Comparison of ENCODE assay signal across 23 mouse cellular contexts in the genomic region with DNA sequence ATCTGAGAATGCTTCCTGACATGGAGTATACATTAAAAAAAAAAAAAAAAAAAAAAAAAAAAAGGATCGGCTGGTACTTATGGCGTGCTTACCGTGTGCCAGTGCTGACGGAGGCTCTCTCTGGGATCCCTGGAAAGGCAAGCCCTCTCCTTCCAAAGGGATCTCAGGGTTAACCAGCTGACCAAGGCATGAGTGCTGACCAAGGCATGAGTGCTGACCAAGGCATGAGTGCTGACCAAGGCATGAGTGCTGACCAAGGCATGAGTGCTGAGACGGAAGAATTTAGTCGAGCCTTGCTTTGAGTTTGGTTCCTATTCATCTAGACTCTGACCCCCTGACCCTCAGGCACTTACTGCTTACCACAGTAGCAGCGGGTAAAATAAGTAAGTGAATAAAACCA. TPM values are rescaled to one million over a fixed set of nuclear protein-coding genes. Genes with fewer than 3 reads are reported as not detected.
"Had no signal": no experiment of that assay in that cellular context is flagged by ENCODE, and none has a peak within 500 bp of the region (broad histone marks: within the 10 kb centered on the region; RNA-seq: fewer than 3 reads in every experiment).

No protein-coding gene starts in this region.

- H3K4me3 ChIP-seq: liver, embryonic 15.5 days; megakaryocyte, embryonic 14.5 days had no signal

- H3K27ac ChIP-seq: liver, embryonic 15.5 days; macrophage; midbrain, embryonic 12.5 days; neural tube, embryonic 12.5 days; stomach, postnatal 0 days had no signal

- H3K36me3 ChIP-seq: liver, embryonic 15.5 days; midbrain, embryonic 10.5 days; midbrain, embryonic 12.5 days; neural tube, embryonic 12.5 days; stomach, embryonic 15.5 days had no signal

- DNase-seq: liver, postnatal 0 days; lung, adult 2 months; lung, postnatal 10 days; midbrain, embryonic 14.5 days; right cerebral cortex, postnatal 14 days; thymus, adult 2 months; thymus, postnatal 25 days; thymus, postnatal 4 days had no signal

- ATAC-seq: liver, postnatal 0 days had no signal

- H3K9me3 ChIP-seq: liver, embryonic 15.5 days; megakaryocyte, embryonic 14.5 days; midbrain, embryonic 10.5 days; midbrain, embryonic 12.5 days; neural tube, embryonic 12.5 days; stomach, embryonic 15.5 days had no signal

- H3K9ac ChIP-seq: liver, embryonic 15.5 days; liver, postnatal 0 days; midbrain, embryonic 12.5 days; stomach, embryonic 15.5 days had no signal

- H3K4me1 ChIP-seq: liver, embryonic 15.5 days; stomach, embryonic 15.5 days had no signal

RNA-seq across cellular contexts. Expression of gene Atp6v1e2, which starts 9.0 kb away (rescaled TPM):
- total RNA-seq: megakaryocyte progenitor cell, adult 5-6 weeks; neutrophil, adult 5-6 weeks had no signal
- polyA plus RNA-seq: liver, embryonic 15.5 days; liver, postnatal 0 days; lung, adult 2 months; lung, embryonic 16.5 days; macrophage; midbrain, embryonic 10.5 days; midbrain, embryonic 14.5 days; midbrain, embryonic 16.5 days; neural tube, embryonic 12.5 days; neural tube, embryonic 14.5 days; spleen, adult 2 months; stomach, embryonic 15.5 days; thymus, adult 2 months; urinary bladder, adult 2 months had no signal

RNA-seq across cellular contexts. Expression of gene Tmem247, which starts 21.5 kb away (rescaled TPM):
- total RNA-seq: megakaryocyte progenitor cell, adult 5-6 weeks; neutrophil, adult 5-6 weeks had no signal
- polyA plus RNA-seq: liver, embryonic 15.5 days; liver, postnatal 0 days; lung, adult 2 months; lung, embryonic 16.5 days; macrophage; midbrain, embryonic 10.5 days; midbrain, embryonic 12.5 days; midbrain, embryonic 14.5 days; midbrain, embryonic 16.5 days; neural tube, embryonic 12.5 days; neural tube, embryonic 14.5 days; spleen, adult 2 months; stomach, embryonic 15.5 days; stomach, postnatal 0 days; thymus, adult 2 months; urinary bladder, adult 2 months had no signal
